Mouse (Mus musculus): ENCODE results near the gene Atg3. TPM values are rescaled to one million over a fixed set of nuclear protein-coding genes. Genes with fewer than 3 reads are reported as not detected.

Gene Atg3
- total and polyA plus RNA-seq, 3 experiments: 12.6 to 55.5 (median 49.7) TPM

GRCm38 (mm10) chr16:45196816-45197215, 38.2 kb downstream of the Atg3 start:
- no peaks in the 10 kb centered on the region for H3K9me3 ChIP-seq (replicated peaks)
- TF ChIP-seq POLR2AphosphoS5 (IDR thresholded peaks at IDR 0.05; ENCODE audit: insufficient replicate concordance, low read depth, low read length): no peak
- TF ChIP-seq GATA2 (IDR thresholded peaks at IDR 0.05; ENCODE audit: borderline replicate concordance, low read depth, low read length): no peak
- peak; percentile 69 for TF ChIP-seq CTCF (IDR thresholded peaks at IDR 0.05; ENCODE audit: low read depth, low read length)
- no peaks in the 10 kb centered on the region for H3K36me3 ChIP-seq (replicated peaks)
- ATAC-seq (ENCODE audit: extremely low read depth, insufficient number of reproducible peaks, low FRiP score, poor library complexity, severe bottlenecking) (peak; percentile 41; the same call in 1 of the 2 replicates), DNase-seq (ENCODE audit: low spot score) (peak; percentile 5)
- no peak overlapping the region for H3K4me3 ChIP-seq (ENCODE audit: low read depth, low read length)
- H3K27me3 ChIP-seq (ENCODE audit: insufficient read depth, low read length): no peaks in the 10 kb centered on the region
- no peaks in the 10 kb centered on the region for H3K4me1 ChIP-seq (ENCODE audit: insufficient read depth, low read depth, low read length)

- no peak for TF ChIP-seq POLR2AphosphoS5 (IDR thresholded peaks at IDR 0.05; ENCODE audit: insufficient replicate concordance, low read depth, low read length)
- no peak for TF ChIP-seq TAL1 (conservative IDR thresholded peaks at IDR 0.05; ENCODE audit: low read depth, low read length)
- no peak for TF ChIP-seq GATA1 (IDR thresholded peaks at IDR 0.05; ENCODE audit: borderline replicate concordance, low read length)
- no peak for TF ChIP-seq GATA2 (IDR thresholded peaks at IDR 0.05; ENCODE audit: borderline replicate concordance, low read depth, low read length)
- Histone ChIP-seq H3K9me3 (replicated peaks) (no peaks in the 10 kb centered on the region), H3K4me3 (ENCODE audit: low read depth, low read length) (no peak overlapping the region), H3K27me3 (ENCODE audit: insufficient read depth, low read length) (no peaks in the 10 kb centered on the region), H3K4me1 (ENCODE audit: insufficient read depth, low read depth, low read length) (no peaks in the 10 kb centered on the region), H3K36me3 (replicated peaks) (no peaks in the 10 kb centered on the region)
- DNase-seq (ENCODE audit: low spot score): no peak
- ATAC-seq (ENCODE audit: extremely low read depth, insufficient number of reproducible peaks, low FRiP score, poor library complexity, severe bottlenecking): no peak
These were observed 42.8 kb downstream of the Atg3 start for GRCm38 (mm10) chr16:45201395-45201794.

- H3K36me3 ChIP-seq (replicated peaks): no peaks in the 10 kb centered on the region
- TF ChIP-seq GATA2 (IDR thresholded peaks at IDR 0.05; ENCODE audit: borderline replicate concordance, low read depth, low read length): no peak
- no peak for TF ChIP-seq CTCF (IDR thresholded peaks at IDR 0.05; ENCODE audit: low read depth, low read length)
- no peaks in the 10 kb centered on the region; the same call in 1 of the 2 replicates for H3K27me3 ChIP-seq (ENCODE audit: insufficient read depth, low read length)
- no peaks in the 10 kb centered on the region for H3K9me3 ChIP-seq (replicated peaks)
- H3K4me1 ChIP-seq (ENCODE audit: insufficient read depth, low read depth, low read length): no peaks in the 10 kb centered on the region
- no peak overlapping the region for H3K4me3 ChIP-seq (ENCODE audit: low read depth, low read length)
- DNase-seq (ENCODE audit: low spot score) (no peak), ATAC-seq (ENCODE audit: extremely low read depth, insufficient number of reproducible peaks, low FRiP score, poor library complexity, severe bottlenecking) (no peak)
These were observed 45.9 kb downstream of the Atg3 start for GRCm38 (mm10) chr16:45204438-45204837.

- H3K4me1 ChIP-seq (ENCODE audit: insufficient read depth, low read depth, low read length): no peaks in the 10 kb centered on the region
- TF ChIP-seq CTCF (IDR thresholded peaks at IDR 0.05; ENCODE audit: low read depth, low read length) (no peak), TAL1 (conservative IDR thresholded peaks at IDR 0.05; ENCODE audit: low read depth, low read length) (no peak), GATA2 (IDR thresholded peaks at IDR 0.05; ENCODE audit: borderline replicate concordance, low read depth, low read length) (no peak), GATA1 (IDR thresholded peaks at IDR 0.05; ENCODE audit: borderline replicate concordance, low read length) (no peak), POLR2AphosphoS5 (IDR thresholded peaks at IDR 0.05; ENCODE audit: insufficient replicate concordance, low read depth, low read length) (no peak)
- H3K4me3 ChIP-seq (ENCODE audit: low read depth, low read length): no peak overlapping the region
- H3K9me3 ChIP-seq (replicated peaks): no peaks in the 10 kb centered on the region
- no peak for ATAC-seq (ENCODE audit: extremely low read depth, insufficient number of reproducible peaks, low FRiP score, poor library complexity, severe bottlenecking)
- no peak for DNase-seq (ENCODE audit: low spot score)
- no peaks in the 10 kb centered on the region; the same call in 1 of the 2 replicates for H3K27me3 ChIP-seq (ENCODE audit: insufficient read depth, low read length)
- no peaks in the 10 kb centered on the region for H3K36me3 ChIP-seq (replicated peaks)
These were observed 46.5 kb downstream of the Atg3 start for GRCm38 (mm10) chr16:45204859-45205670.

GRCm38 (mm10) chr16:45222016-45222415, 63.4 kb downstream of the Atg3 start:
- H3K9me3 ChIP-seq (replicated peaks): no peaks in the 10 kb centered on the region
- H3K27me3 ChIP-seq (ENCODE audit: insufficient read depth, low read length): no peaks in the 10 kb centered on the region
- no peaks in the 10 kb centered on the region for H3K36me3 ChIP-seq (replicated peaks)
- H3K4me3 ChIP-seq (ENCODE audit: low read depth, low read length): no peak overlapping the region
- DNase-seq (ENCODE audit: low spot score): no peak
- no peaks in the 10 kb centered on the region for H3K4me1 ChIP-seq (ENCODE audit: insufficient read depth, low read depth, low read length)
- TF ChIP-seq TAL1 (conservative IDR thresholded peaks at IDR 0.05; ENCODE audit: low read depth, low read length) (no peak), GATA1 (IDR thresholded peaks at IDR 0.05; ENCODE audit: borderline replicate concordance, low read length) (no peak), GATA2 (IDR thresholded peaks at IDR 0.05; ENCODE audit: borderline replicate concordance, low read depth, low read length) (no peak), POLR2AphosphoS5 (IDR thresholded peaks at IDR 0.05; ENCODE audit: insufficient replicate concordance, low read depth, low read length) (no peak), CTCF (IDR thresholded peaks at IDR 0.05; ENCODE audit: low read depth, low read length) (no peak)
- ATAC-seq (ENCODE audit: extremely low read depth, insufficient number of reproducible peaks, low FRiP score, poor library complexity, severe bottlenecking): no peak

GRCm38 (mm10) chr16:45222771-45223170, 64.2 kb downstream of the Atg3 start:
- Histone ChIP-seq H3K36me3 (replicated peaks) (no peaks in the 10 kb centered on the region), H3K4me3 (ENCODE audit: low read depth, low read length) (no peak overlapping the region), H3K9me3 (replicated peaks) (no peaks in the 10 kb centered on the region), H3K27me3 (ENCODE audit: insufficient read depth, low read length) (no peaks in the 10 kb centered on the region), H3K4me1 (ENCODE audit: insufficient read depth, low read depth, low read length) (no peaks in the 10 kb centered on the region)
- TF ChIP-seq CTCF (IDR thresholded peaks at IDR 0.05; ENCODE audit: low read depth, low read length): no peak
- TF ChIP-seq GATA2 (IDR thresholded peaks at IDR 0.05; ENCODE audit: borderline replicate concordance, low read depth, low read length): no peak
- no peak for TF ChIP-seq TAL1 (conservative IDR thresholded peaks at IDR 0.05; ENCODE audit: low read depth, low read length)
- no peak for TF ChIP-seq GATA1 (IDR thresholded peaks at IDR 0.05; ENCODE audit: borderline replicate concordance, low read length)
- TF ChIP-seq POLR2AphosphoS5 (IDR thresholded peaks at IDR 0.05; ENCODE audit: insufficient replicate concordance, low read depth, low read length): no peak
- no peak for DNase-seq (ENCODE audit: low spot score)
- no peak for ATAC-seq (ENCODE audit: extremely low read depth, insufficient number of reproducible peaks, low FRiP score, poor library complexity, severe bottlenecking)
